Mouse (Mus musculus): ENCODE data around the gene Syne4.

Syne4 gene

GRCm38 (mm10) chr7:30328379-30328778, 13.8 kb downstream of the Syne4 start:
- no peak for DNase-seq (ENCODE audit: low read depth, low spot score)

DNA sequence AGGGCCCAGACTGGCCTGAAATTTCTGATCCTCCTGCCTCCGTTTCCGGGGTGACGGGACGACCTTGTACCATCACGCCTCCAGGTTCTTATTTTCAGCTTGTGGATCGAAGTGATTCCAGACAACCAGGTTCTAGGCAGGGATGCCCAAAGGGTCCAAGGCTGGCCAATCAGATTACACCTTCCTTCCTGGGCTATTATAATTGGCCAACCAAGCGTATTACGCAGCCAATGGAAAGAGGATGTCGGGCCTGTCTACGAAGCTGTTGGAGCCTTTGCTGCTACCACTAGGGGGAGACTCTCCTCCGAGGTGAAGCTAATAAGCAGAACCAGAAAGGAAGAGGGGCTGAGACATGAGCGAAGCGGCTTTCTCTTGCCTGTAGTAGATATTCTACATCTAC, 17.3 kb downstream of the Syne4 start:
- DNase-seq (ENCODE audit: low read depth, low spot score), result peak; percentile 90

GRCm38 (mm10) chr7:30332622-30333259, 18.1 kb downstream of the Syne4 start:
- DNase-seq (ENCODE audit: low read depth, low spot score), result no peak

DNA sequence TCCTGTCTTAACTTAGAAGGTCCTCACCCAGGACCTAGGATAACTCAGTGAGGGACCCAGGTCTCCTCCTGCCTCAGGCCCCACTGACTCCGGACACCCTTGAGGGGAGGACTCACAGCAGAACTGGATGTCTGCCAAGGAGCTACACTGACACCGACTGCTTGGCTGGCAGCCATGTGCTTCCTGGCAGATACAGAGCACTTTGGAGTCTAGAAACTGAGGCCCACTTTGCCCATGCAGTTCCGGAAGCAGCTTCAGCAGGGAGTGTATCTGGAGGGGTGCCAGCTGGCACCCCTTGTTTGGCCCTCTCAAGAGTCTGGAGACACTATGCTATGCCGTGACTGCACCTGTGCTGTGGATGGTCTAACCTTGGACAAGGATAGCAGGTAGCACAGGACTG, 18.8 kb downstream of the Syne4 start:
- no peak for DNase-seq (ENCODE audit: low read depth, low spot score)

- no peak for DNase-seq (ENCODE audit: low read depth, low spot score)
These were observed 20.0 kb downstream of the Syne4 start for GRCm38 (mm10) chr7:30334563-30334962.

GRCm38 (mm10) chr7:30335688-30336087, 21.1 kb downstream of the Syne4 start:
- DNase-seq (ENCODE audit: low read depth, low spot score), result no peak

- peak; percentile 83 for DNase-seq (ENCODE audit: low read depth, low spot score)
These were observed 21.8 kb downstream of the Syne4 start for GRCm38 (mm10) chr7:30336384-30336783.

- no peak for DNase-seq (ENCODE audit: low read depth, low spot score)
These were observed 25.0 kb downstream of the Syne4 start for GRCm38 (mm10) chr7:30339432-30340109.

DNA sequence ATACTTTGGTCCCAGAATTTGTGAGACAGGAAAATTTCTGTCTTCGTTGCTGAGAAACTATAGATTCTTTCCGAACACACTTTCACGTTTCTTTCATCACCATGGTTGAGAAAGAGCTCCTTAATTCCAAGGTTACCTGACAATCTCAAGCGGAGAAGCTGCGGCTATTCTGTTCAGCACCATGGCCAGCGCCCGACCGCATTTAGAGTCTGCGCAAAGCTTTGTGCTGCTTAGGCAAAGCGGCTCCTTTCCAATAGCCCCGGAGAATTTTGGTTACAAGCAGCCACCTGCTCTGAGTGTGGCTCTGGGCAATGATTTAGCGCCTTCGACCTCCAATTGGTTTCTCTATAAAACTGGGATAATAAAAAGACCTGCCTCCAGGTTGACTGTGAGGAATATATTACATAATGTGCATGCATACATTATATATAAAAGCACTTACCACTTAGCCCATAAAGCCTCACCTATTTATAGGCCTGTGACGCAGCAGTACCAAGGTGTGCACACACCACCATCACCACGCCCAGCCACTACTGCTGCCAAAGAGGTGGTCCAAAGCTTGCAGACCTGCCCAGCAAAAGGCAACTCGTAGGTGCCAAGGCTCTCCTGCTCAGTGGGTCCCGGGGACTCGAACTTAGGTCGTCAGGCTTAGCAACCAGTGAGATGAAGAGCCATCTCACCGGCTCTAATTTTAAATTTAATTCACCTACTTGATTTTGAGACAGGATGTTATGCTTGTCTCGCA, 32.2 kb downstream of the Syne4 start:
- no peak for DNase-seq (ENCODE audit: low read depth, low spot score)

DNA sequence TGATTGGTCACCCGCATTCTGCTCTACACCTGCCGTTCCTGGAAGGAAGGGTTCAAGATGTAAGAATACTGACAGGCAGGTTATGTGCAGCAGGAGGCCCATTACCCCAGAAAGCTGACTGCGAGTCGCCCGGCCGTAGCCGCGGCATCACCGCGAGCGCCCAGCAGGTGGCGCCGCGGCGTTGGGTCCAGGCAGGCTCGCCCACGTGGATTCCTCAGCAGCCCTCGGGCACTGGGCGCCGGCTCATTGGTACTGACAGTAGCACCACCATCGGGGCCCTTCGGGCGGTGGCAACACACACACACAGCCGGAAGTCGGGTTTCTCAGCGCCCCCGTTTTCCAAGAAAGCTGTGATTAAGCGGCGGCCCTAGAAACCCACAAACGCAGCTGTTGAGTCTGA, 33.2 kb downstream of the Syne4 start:
- DNase-seq (ENCODE audit: low read depth, low spot score), result peak; percentile 78

GRCm38 (mm10) chr7:30353279-30353822, 38.7 kb downstream of the Syne4 start:
- DNase-seq (ENCODE audit: low read depth, low spot score), result no peak

DNA sequence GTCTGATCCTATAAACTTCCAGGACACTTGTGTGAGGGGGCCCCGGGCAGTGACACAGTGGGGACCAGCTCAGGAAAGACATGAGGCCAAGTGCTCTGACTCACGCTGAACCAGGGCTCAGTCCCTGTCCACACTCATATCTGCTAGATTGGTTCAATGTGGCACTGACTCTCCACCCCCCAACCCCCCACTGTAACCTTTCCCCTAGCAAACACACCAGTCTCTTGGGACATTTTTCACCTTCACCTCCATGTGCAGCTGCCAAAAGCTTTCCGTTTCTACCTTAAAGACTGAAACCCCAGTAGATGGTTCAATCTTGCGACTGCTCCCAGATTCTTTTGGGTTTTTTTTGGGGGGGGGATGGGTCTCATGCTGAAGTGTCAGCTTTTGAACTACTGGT, 39.5 kb downstream of the Syne4 start:
- no peak for DNase-seq (ENCODE audit: low read depth, low spot score)

DNA sequence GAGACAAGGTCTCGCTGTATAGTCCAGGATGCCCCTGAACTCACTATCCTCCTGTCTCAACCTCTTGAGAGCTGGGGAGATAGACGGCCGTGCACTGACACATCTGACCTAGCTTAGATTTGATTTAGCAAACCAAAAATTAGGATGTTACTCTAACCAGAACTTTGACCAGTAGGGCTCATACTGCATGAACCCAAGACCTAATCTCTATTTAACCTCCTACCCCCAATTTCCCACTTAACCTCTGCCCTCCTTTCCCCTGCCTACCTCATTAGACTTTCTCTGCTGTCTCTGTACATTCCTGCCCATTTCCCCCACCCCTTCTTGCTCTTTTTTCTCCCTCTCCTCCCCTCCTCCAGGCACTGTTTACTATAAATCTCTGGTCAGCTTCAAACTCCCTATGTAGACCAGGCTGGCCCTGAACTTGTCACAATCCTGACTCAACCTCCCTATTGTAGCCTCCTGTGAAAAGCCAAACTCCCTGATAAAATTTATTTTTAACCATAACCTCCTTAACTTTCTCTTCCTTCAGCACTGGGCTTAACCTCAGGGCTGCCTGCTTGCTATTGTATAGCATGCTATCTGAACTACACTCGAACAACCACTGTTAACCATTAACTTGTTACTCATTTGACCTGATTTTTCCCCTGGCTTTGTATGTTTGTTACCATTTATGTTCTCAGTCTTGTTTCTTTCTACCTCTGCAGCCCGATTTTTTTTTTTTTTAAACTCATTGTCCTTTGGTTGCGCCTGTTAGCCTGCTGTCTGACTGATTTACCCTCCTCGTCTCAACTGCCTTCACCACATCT, 44.0 kb downstream of the Syne4 start:
- DNase-seq (ENCODE audit: low read depth, low spot score), result no peak

GRCm38 (mm10) chr7:30359276-30359865, 44.8 kb downstream of the Syne4 start:
- no peak for DNase-seq (ENCODE audit: low read depth, low spot score)

DNA sequence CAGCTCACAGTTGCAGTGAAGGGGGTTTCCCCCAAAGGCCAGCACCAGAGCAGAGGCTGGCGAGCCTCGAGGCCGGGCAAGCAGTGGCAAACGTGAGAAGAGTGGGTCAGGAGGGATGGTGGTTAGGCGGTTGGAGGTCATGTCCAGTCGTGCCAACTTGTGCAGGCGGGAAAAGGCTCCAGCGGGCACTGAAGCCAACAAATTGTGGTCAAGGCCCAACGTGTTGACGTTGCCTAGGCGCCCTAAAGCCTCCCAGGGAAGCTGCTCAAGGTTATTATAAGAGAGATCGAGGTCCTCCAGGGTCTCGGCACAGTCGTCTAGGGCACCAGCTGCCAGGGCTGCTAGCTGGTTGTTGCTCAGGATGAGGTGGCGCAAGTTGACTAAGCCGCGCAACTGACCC, 45.4 kb downstream of the Syne4 start:
- DNase-seq (ENCODE audit: low read depth, low spot score), result no peak

DNA sequence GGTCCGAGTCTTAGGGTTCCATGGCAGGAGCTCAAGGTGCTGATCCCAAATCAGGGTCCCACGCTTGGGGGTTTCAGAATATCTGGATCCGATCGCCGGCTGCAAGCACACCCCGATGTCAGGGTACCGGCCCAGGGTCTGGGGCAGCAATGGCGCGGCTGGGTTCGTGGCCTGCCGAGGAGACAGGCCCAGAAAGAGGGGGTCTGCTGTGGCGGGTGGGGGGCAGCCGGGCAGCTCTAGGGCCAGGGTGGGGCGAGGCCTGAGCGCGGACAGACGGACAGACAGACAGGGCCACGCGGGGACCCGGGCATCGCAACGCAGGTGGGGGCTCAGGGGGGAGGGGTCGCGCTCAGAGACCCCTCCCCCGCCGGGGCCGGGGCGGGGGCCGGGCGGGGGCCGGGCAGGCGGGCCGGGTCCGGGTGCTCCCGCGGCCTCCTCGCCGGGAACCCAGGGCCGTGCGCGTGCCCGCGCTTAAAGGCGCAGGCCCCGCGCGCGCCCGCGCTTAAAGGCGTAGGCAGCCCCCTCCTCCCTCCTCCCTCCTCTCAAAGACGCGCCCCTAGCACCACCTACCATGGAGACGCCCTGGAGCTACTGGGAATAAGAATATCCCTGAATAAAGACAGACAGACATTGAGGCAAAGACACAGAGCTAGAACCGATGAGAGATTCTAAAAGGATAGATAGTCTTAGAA, 48.2 kb downstream of the Syne4 start, which contains the start of gene Lrfn3:
Lrfn3 (minus strand) TSS at position 121 of the 692 bp plus-strand sequence.
- no peak for DNase-seq (ENCODE audit: low read depth, low spot score)

GRCm38 (mm10) chr7:30363344-30363738, 48.7 kb downstream of the Syne4 start:
- DNase-seq (ENCODE audit: low read depth, low spot score), result no peak

DNA sequence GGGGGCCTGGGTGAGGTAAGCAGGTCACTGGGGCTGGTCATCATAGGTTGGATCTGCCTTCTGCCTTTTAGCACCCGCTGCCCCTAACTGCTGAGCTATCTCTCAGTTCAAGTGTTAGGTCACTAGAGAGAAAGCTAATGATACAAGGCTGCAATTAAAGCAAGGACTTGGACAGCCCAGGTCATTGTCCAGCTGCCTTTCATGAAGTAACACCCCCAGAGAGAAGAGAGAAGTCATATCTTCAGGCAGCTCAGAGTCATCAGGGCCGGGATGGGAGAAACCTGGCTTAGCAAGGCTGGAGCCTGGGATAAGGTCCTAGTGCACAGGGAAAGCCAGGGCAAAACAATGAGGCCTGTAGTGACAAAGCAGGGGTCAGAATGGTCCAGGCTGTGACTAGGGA, 52.9 kb downstream of the Syne4 start:
- no peak for DNase-seq (ENCODE audit: low read depth, low spot score)

Measured in WW6 (cell line).